Mouse (Mus musculus): ENCODE results near the gene Mdm2. TPM values are rescaled to one million over a fixed set of nuclear protein-coding genes. Genes with fewer than 3 reads are reported as not detected.
"Not testable (repeated sequence)": the region's sequence is repeated elsewhere in the genome, so short reads cannot be mapped to it uniquely, and the experiment has no call there.

Gene Mdm2
- polyA plus RNA-seq, 1 experiment from 2014 or later = 20.7 TPM

DNA sequence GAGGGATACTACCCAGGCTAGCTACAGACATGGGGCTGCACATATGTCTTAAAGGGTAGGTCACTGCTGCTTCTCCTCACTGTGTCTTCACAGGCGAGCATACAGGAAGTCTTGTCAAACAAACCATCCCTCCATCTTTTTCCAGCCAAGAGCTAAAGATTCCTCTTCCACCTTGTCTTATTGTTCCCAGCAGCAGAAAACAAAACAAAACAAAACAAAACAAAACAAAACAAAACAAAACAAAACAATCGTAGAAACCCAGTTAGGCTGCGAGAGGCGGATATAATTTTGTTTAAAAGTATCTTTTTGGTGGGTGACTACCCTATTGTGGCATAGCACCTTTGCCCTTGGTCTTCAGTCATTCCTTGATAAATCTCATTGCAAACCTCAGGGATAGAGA, 32.1 kb upstream of the Mdm2 start:
- peaks cover 13% of the 10 kb centered on the region for H3K4me1 ChIP-seq (ENCODE audit: control insufficient read depth, low read depth, low read length)
- no peak overlapping the region for H3K4me2 ChIP-seq (ENCODE audit: low read depth, low read length)
- WGBS (ENCODE audit: insufficient replicate concordance) = 69% methylated on average over 4 of the region's 4 CpGs
- no peaks in the 10 kb centered on the region for H3K9me3 ChIP-seq (replicated peaks; ENCODE audit: control insufficient read depth, low read length)
- H3K27ac ChIP-seq (ENCODE audit: low read length) = no peak overlapping the region
- H3K36me3 ChIP-seq (ENCODE audit: control insufficient read depth, insufficient read depth) = no peaks in the 10 kb centered on the region
- H3K9ac ChIP-seq (ENCODE audit: low read depth, low read length) = no peak overlapping the region
- no peaks in the 10 kb centered on the region for H3K27me3 ChIP-seq (ENCODE audit: control insufficient read depth, insufficient read depth, low read depth, low read length)
- ATAC-seq (ENCODE audit: low read depth) = no peak
- no peak overlapping the region for H3K4me3 ChIP-seq (ENCODE audit: low read depth, low read length)

DNA sequence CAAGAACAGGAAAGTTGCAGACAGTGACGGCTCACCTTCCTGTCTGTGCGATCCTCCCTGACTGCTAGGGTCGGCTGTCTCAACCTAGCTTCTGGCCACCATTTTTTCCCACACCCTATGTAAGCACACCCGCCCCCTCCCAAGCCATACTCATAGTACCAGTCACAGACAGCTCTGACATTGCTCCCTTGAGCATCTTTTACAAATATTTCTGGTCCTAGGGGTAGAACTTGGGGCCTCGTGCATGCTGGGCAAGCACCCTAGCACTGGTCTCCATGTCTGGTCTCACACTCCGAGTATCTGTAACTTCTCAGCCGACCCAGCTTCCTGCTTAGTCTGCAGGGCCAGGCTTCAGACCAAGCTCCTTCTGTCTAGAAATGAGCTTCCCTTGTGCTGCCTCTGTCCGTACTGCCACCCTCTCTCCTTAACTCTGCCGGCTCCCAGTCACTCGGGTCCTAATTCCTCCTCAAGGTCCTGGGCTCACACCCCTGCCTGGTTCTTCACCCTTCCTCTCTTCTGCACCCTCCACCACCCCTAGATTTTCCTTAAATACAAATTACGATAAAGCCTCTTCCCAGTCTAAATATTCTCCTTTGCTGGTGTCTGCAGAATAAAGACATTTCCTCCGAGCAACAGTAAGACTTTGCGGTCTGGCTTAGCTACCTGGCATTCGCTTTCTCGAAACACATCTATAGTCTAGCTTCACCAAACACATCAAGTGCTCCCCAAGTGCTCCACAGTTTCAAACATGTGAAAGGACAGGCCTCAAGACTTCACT, 31.3 kb upstream of the Mdm2 start:
- H3K36me3 ChIP-seq (ENCODE audit: control insufficient read depth, insufficient read depth) = no peaks in the 10 kb centered on the region
- no peaks in the 10 kb centered on the region for H3K27me3 ChIP-seq (ENCODE audit: control insufficient read depth, insufficient read depth, low read depth, low read length)
- no peaks in the 10 kb centered on the region for H3K9me3 ChIP-seq (replicated peaks; ENCODE audit: control insufficient read depth, low read length)
- H3K4me3 ChIP-seq (ENCODE audit: low read depth, low read length) = no peak overlapping the region
- no peak for ATAC-seq (ENCODE audit: low read depth)
- 74% methylated on average over 15 of the region's 15 CpGs for WGBS (ENCODE audit: insufficient replicate concordance)
- H3K9ac ChIP-seq (ENCODE audit: low read depth, low read length) = no peak overlapping the region
- peaks cover 13% of the 10 kb centered on the region for H3K4me1 ChIP-seq (ENCODE audit: control insufficient read depth, low read depth, low read length)
- H3K27ac ChIP-seq (ENCODE audit: low read length) = no peak overlapping the region
- no peak overlapping the region for H3K4me2 ChIP-seq (ENCODE audit: low read depth, low read length)

DNA sequence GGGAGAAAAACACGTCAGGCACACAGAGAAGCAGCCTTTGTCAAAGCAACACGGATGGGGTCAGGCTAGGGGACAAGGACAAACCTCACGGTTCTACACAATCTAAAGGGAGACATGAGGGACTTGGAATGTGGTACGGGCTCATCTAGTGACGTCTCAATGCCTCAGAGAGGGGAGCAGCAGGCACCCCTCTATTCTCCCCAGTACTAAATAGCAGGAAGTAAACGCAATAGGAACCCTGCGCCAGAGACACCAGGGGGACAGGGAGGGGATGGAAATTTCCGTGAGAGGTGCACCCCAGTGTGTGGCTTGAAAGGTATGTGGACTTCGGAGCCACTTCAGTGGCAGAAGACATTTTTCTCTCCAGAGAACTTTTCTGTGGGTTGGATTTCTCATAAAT, 30.4 kb upstream of the Mdm2 start:
- Histone ChIP-seq H3K36me3 (ENCODE audit: control insufficient read depth, insufficient read depth) (no peaks in the 10 kb centered on the region), H3K9ac (ENCODE audit: low read depth, low read length) (no peak overlapping the region), H3K4me1 (ENCODE audit: control insufficient read depth, low read depth, low read length) (peaks cover 13% of the 10 kb centered on the region), H3K4me2 (ENCODE audit: low read depth, low read length) (no peak overlapping the region), H3K4me3 (ENCODE audit: low read depth, low read length) (no peak overlapping the region), H3K27me3 (ENCODE audit: control insufficient read depth, insufficient read depth, low read depth, low read length) (no peaks in the 10 kb centered on the region), H3K27ac (ENCODE audit: low read length) (no peak overlapping the region), H3K9me3 (replicated peaks; ENCODE audit: control insufficient read depth, low read length) (no peaks in the 10 kb centered on the region)
- WGBS (ENCODE audit: insufficient replicate concordance) = 79% methylated on average over 9 of the region's 9 CpGs
- ATAC-seq (ENCODE audit: low read depth) = no peak

DNA sequence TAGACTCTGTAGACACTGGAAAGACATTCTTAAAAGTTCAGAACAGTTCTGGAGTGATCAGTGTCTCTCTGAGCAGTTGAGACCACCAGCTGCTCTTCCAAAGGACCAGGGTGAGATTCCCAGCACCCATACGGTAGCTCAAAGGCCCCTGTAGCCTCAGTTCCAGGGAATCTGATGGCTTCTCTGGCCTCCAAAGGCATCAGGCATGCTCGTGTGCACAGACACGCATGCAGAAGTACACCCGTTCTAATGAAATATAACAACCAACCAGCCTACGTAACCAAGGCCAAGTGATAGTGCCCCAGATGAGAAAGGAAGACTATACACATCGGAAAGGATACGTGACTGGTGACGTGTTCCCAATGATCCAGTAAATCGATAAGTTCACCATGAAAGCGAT, 29.6 kb upstream of the Mdm2 start:
- 81% methylated on average over 10 of the region's 10 CpGs for WGBS (ENCODE audit: insufficient replicate concordance)
- Histone ChIP-seq H3K27ac (ENCODE audit: low read length) (no peak overlapping the region), H3K4me3 (ENCODE audit: low read depth, low read length) (no peak overlapping the region), H3K27me3 (ENCODE audit: control insufficient read depth, insufficient read depth, low read depth, low read length) (no peaks in the 10 kb centered on the region), H3K9ac (ENCODE audit: low read depth, low read length) (no peak overlapping the region), H3K36me3 (ENCODE audit: control insufficient read depth, insufficient read depth) (no peaks in the 10 kb centered on the region), H3K9me3 (replicated peaks; ENCODE audit: control insufficient read depth, low read length) (no peaks in the 10 kb centered on the region), H3K4me1 (ENCODE audit: control insufficient read depth, low read depth, low read length) (peaks cover 9% of the 10 kb centered on the region), H3K4me2 (ENCODE audit: low read depth, low read length) (no peak overlapping the region)
- no peak for ATAC-seq (ENCODE audit: low read depth)

DNA sequence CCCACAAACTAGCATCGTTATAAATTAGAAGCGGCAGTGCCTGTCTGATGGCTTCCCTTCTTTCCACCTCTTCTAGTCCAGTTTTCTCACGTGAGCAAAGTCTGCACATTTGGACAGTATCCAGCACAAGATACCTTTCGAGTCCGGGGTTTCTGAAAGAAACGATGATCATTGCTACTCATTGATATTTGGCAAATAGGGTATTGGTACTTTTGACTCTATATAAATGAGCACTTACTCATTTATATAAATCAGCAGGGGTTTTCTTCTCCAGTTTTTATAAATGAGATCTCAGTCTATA, 29.0 kb upstream of the Mdm2 start:
- H3K27me3 ChIP-seq (ENCODE audit: control insufficient read depth, insufficient read depth, low read depth, low read length) = no peaks in the 10 kb centered on the region
- no peak for ATAC-seq (ENCODE audit: low read depth)
- no peak overlapping the region for H3K4me3 ChIP-seq (ENCODE audit: low read depth, low read length)
- H3K36me3 ChIP-seq (ENCODE audit: control insufficient read depth, insufficient read depth) = no peaks in the 10 kb centered on the region
- WGBS (ENCODE audit: insufficient replicate concordance) = 86% methylated on average over 6 of the region's 6 CpGs
- no peak overlapping the region for H3K9ac ChIP-seq (ENCODE audit: low read depth, low read length)
- peaks cover 8% of the 10 kb centered on the region for H3K4me1 ChIP-seq (ENCODE audit: control insufficient read depth, low read depth, low read length)
- H3K27ac ChIP-seq (ENCODE audit: low read length) = no peak overlapping the region
- no peaks in the 10 kb centered on the region for H3K9me3 ChIP-seq (replicated peaks; ENCODE audit: control insufficient read depth, low read length)
- H3K4me2 ChIP-seq (ENCODE audit: low read depth, low read length) = no peak overlapping the region

DNA sequence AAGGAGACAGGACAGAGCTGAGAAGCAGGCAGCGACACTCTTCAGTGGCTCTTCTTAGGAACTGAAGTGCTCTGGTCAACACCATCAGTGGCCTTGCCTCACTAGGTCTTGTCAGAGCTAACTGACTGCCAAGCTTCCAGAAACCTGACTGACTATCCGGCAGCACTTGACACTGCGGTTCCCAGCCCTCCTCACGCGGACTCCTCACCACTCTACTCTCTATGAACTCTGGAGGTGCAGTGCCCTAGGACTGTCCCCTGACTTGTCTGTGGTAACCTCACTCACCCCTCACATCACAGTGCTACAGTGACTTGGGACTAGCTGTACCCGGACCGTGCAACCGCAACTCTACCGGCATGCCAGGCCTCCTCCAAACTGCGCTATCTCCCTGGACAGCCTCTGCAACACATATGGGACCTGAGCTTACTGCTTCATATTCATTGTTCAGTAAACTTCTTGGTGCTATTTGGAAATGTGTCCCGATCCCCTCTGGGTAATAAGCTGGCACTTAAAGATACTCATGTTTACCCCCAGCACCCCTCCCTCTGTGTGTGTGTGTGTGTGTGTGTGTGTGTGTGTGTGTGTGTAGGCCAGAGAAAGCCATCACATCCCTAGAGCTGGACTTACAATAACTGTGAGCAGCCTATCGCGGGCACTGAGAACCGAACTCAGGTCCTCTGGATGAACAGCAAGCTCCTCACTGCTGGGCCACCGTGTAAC, 28.5 kb upstream of the Mdm2 start:
- Histone ChIP-seq H3K27me3 (ENCODE audit: control insufficient read depth, insufficient read depth, low read depth, low read length) (no peaks in the 10 kb centered on the region), H3K9me3 (replicated peaks; ENCODE audit: control insufficient read depth, low read length) (no peaks in the 10 kb centered on the region), H3K4me1 (ENCODE audit: control insufficient read depth, low read depth, low read length) (peaks cover 8% of the 10 kb centered on the region), H3K4me2 (ENCODE audit: low read depth, low read length) (no peak overlapping the region), H3K9ac (ENCODE audit: low read depth, low read length) (no peak overlapping the region), H3K36me3 (ENCODE audit: control insufficient read depth, insufficient read depth) (no peaks in the 10 kb centered on the region), H3K27ac (ENCODE audit: low read length) (no peak overlapping the region), H3K4me3 (ENCODE audit: low read depth, low read length) (no peak overlapping the region)
- 87% methylated on average over 15 of the region's 15 CpGs for WGBS (ENCODE audit: insufficient replicate concordance)
- no peak for ATAC-seq (ENCODE audit: low read depth)

DNA sequence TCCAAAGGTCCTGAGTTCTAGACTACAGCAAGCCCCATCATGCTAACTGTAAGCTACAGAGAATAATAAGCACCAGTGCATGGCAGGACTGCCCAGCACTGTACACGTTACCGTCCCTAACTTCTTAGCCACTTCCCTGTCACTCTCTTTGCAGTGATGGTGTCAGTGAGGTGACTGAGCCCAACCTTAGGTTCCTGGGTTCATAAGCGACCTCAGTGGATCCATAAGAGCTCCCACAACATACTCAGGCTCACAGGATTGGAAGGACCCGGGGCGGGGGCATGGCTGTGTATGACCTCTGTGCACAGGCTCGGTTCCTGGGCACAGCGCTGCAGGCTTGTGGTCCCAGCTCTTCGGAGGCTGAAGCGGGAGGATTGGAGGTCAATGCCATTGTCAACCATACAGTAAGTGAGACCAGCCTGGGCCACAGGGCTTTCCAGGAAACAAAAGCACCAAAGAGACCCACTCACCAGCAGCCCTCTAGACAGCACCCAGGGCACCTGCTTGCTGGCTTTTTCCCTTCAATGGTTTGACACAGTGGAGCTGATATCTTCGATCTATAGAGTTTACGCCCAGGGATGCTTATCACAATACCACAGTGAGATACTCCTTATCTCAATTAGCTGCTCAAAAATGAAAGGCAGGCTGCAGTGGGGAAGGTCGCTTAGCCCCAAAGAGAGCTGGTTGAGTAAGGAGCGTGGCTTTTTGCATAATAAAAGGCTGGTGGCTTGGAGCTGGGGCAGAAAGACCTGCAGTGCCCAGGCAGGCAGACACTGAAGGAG, 27.8 kb upstream of the Mdm2 start:
- no peak overlapping the region for H3K9ac ChIP-seq (ENCODE audit: low read depth, low read length)
- no peak overlapping the region for H3K27ac ChIP-seq (ENCODE audit: low read length)
- 62% methylated on average over 13 of the region's 13 CpGs for WGBS (ENCODE audit: insufficient replicate concordance)
- no peak overlapping the region for H3K4me3 ChIP-seq (ENCODE audit: low read depth, low read length)
- no peak for ATAC-seq (ENCODE audit: low read depth)
- H3K36me3 ChIP-seq (ENCODE audit: control insufficient read depth, insufficient read depth) = no peaks in the 10 kb centered on the region
- no peak overlapping the region for H3K4me2 ChIP-seq (ENCODE audit: low read depth, low read length)
- H3K9me3 ChIP-seq (replicated peaks; ENCODE audit: control insufficient read depth, low read length) = no peaks in the 10 kb centered on the region
- H3K4me1 ChIP-seq (ENCODE audit: control insufficient read depth, low read depth, low read length) = peaks cover 10% of the 10 kb centered on the region
- H3K27me3 ChIP-seq (ENCODE audit: control insufficient read depth, insufficient read depth, low read depth, low read length) = no peaks in the 10 kb centered on the region

DNA sequence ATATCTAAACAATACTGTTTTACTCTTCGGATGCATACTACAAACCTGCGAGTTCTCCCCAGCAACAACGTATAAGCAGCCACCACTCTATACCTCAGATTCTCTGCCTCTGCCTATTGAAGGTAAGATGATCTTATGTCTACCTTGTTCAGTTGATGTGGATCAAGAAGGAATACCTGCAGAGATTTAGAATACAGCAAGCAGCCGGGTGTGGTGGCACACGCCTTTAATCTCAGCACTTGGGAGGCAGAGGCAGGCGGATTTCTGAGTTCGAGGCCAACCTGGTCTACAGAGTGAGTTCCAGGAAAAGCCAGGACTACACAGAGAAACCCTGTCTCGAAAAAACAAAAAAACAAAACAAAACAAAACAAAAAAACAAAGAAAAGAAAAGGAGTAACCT, 26.9 kb upstream of the Mdm2 start:
- ATAC-seq (ENCODE audit: low read depth); H3K4me2 ChIP-seq (ENCODE audit: low read depth, low read length): not testable (repeated sequence)

DNA sequence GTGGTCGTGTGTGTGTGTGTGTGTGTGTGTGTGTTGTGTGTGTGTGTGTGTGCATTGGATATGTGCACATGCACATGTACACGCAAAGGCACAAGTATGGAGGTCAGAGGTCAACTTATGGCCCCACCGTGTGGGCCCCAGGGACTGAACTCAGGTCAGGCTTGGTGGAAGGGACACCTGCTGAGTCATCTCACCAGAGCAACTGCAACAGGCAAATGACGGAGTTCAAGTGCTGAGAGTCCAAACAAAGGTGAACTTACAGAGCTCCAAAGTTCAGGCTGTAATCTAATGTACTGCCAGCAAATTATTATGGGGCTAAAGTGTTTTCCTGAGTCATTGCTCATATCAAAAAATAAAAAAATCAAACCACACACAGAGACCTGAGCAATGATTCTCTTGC, 26.5 kb upstream of the Mdm2 start:
- no peaks in the 10 kb centered on the region for H3K36me3 ChIP-seq (ENCODE audit: control insufficient read depth, insufficient read depth)
- H3K9ac ChIP-seq (ENCODE audit: low read depth, low read length) = no peak overlapping the region
- WGBS (ENCODE audit: insufficient replicate concordance) = 51% methylated on average over 4 of the region's 4 CpGs
- H3K4me2 ChIP-seq (ENCODE audit: low read depth, low read length) = no peak overlapping the region
- no peaks in the 10 kb centered on the region for H3K27me3 ChIP-seq (ENCODE audit: control insufficient read depth, insufficient read depth, low read depth, low read length)
- no peak overlapping the region for H3K27ac ChIP-seq (ENCODE audit: low read length)
- no peak overlapping the region for H3K4me3 ChIP-seq (ENCODE audit: low read depth, low read length)
- H3K4me1 ChIP-seq (ENCODE audit: control insufficient read depth, low read depth, low read length) = peaks cover 23% of the 10 kb centered on the region
- no peak for ATAC-seq (ENCODE audit: low read depth)
- H3K9me3 ChIP-seq (replicated peaks; ENCODE audit: control insufficient read depth, low read length) = no peaks in the 10 kb centered on the region

More for the DNA sequence above, 26.9 kb upstream of the Mdm2 start:
- H3K4me1 ChIP-seq (ENCODE audit: control insufficient read depth, low read depth, low read length) = peaks cover 19% of the 10 kb centered on the region
- H3K4me3 ChIP-seq (ENCODE audit: low read depth, low read length); H3K27me3 ChIP-seq (ENCODE audit: control insufficient read depth, insufficient read depth, low read depth, low read length); H3K9me3 ChIP-seq (replicated peaks; ENCODE audit: control insufficient read depth, low read length); H3K27ac ChIP-seq (ENCODE audit: low read length); H3K9ac ChIP-seq (ENCODE audit: low read depth, low read length); H3K36me3 ChIP-seq (ENCODE audit: control insufficient read depth, insufficient read depth): not testable (repeated sequence)
- WGBS (ENCODE audit: insufficient replicate concordance) = 74% methylated on average over 8 of the region's 8 CpGs
